Comparison of ENCODE assay signal across 17 mouse cellular contexts in genomic region chr10:126430346-126430745, GRCm38 (mm10).
"Had no signal": no experiment of that assay in that cellular context is flagged by ENCODE, and none has a peak within 500 bp of the region (broad histone marks: within the 10 kb centered on the region; RNA-seq: fewer than 3 reads in every experiment).

No protein-coding gene starts in this region.

- H3K27me3 ChIP-seq: limb, embryonic 12.5 days; liver, embryonic 13.5 days; lung, embryonic 15.5 days; megakaryocyte, embryonic 14.5 days; midbrain, embryonic 15.5 days; neural tube, embryonic 12.5 days had no signal

- H3K4me2 ChIP-seq: limb, embryonic 12.5 days; liver, embryonic 13.5 days; lung, embryonic 15.5 days; midbrain, embryonic 11.5 days; midbrain, embryonic 15.5 days; neural tube, embryonic 12.5 days had no signal

- DNase-seq: kidney, postnatal 36 days; layer of hippocampus, adult 9-11 months; layer of hippocampus, postnatal 36 days; liver; liver, embryonic 13.5 days; liver, postnatal 0 days; lung, postnatal 14 days; thymus, postnatal 25 days had no signal

- H3K4me1 ChIP-seq: limb, embryonic 12.5 days; liver, embryonic 13.5 days; lung, embryonic 15.5 days; megakaryocyte, embryonic 14.5 days; midbrain, embryonic 15.5 days; neural tube, embryonic 12.5 days had no signal

- H3K4me3 ChIP-seq: limb, embryonic 12.5 days; liver, embryonic 13.5 days; lung, embryonic 15.5 days; megakaryocyte, embryonic 14.5 days; midbrain, embryonic 15.5 days; neural tube, embryonic 12.5 days had no signal

- ATAC-seq: liver, postnatal 0 days; midbrain, embryonic 15.5 days had no signal

- H3K27ac ChIP-seq: kidney, postnatal 0 days; limb, embryonic 12.5 days; liver, embryonic 13.5 days; lung, embryonic 15.5 days; macrophage; midbrain, embryonic 15.5 days; neural tube, embryonic 12.5 days; stomach, postnatal 0 days had no signal

- H3K9ac ChIP-seq: limb, embryonic 12.5 days; liver, embryonic 13.5 days; liver, postnatal 0 days; lung, embryonic 15.5 days; midbrain, embryonic 15.5 days; neural tube, embryonic 12.5 days had no signal

- H3K36me3 ChIP-seq: limb, embryonic 12.5 days; liver, embryonic 13.5 days; lung, embryonic 15.5 days; midbrain, embryonic 15.5 days; neural tube, embryonic 12.5 days had no signal

- H3K9me3 ChIP-seq: limb, embryonic 12.5 days; lung, embryonic 15.5 days; midbrain, embryonic 15.5 days; neural tube, embryonic 12.5 days had no signal
